8 mouse cellular contexts compared by ENCODE assay signal in the genomic region with DNA sequence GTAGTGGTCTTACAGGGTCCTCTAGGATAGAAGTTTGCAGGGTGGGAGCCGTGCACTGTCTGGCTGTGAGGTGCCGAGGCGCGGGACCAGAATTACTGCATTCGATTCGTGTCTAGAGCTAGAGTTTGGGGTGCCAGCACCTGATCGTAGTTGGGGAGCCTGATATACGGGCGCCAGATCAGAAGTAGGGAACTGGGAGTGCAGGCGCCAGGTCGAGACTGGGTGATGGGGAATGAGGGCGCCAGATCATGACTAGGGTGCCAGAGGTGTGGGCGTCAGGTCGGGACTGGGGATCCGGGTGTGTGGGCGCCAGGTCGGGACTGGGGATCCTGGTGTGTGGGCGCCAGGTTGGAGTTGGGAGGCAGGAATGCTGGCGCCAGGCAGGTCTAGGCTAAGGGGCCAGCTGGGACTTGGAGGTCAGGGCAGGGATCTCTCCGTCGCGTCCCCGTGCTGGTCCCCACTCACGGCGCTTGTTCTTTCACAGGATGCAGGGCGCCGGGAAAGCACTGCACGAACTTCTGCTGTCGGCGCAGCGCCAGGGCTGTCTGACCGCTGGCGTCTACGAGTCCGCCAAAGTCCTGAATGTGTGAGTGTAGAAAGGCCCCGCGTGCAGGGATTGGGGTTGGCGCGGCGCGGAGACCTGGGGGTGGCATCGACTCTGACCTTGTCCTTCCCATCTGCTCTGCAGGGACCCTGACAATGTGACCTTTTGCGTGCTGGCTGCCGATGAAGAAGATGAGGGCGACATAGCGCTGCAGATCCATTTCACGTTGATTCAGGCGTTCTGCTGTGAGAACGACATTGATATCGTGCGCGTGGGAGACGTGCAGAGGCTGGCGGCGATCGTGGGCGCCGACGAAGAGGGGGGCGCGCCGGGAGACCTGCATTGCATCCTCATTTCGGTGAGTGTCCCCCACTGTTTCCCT. TPM values are rescaled to one million over a fixed set of nuclear protein-coding genes. Genes with fewer than 3 reads are reported as not detected.
DNase-seq lines count a peak whose midpoint lies in the region; ATAC-seq and TF ChIP-seq lines count a peak whose summit lies in the region.

No protein-coding gene starts in this region.

- peak overlapping the region; percentile 94 for H3K27ac ChIP-seq in MEL (ENCODE audit: control insufficient read depth, low read depth, low read length)
- H3K27ac ChIP-seq in hindbrain, embryonic 12.5 days: peak overlapping the region; percentile 94

- ATAC-seq in hindbrain, embryonic 12.5 days (ENCODE audit: low FRiP score): peak; percentile 29

- peak overlapping the region; percentile 62 to 71 for H3K4me3 ChIP-seq in MEL (ENCODE audit: control insufficient read depth in 1 of 2, insufficient read depth in 1 of 2, low read depth in 2 of 2, low read length in 2 of 2)
- peak overlapping the region; percentile 61 for H3K4me3 ChIP-seq in hindbrain, embryonic 12.5 days

- TF ChIP-seq RAD21 in MEL (IDR thresholded peaks at IDR 0.05; ENCODE audit: low read depth, low read length): no peak

- no peaks in the 10 kb centered on the region for H3K9me3 ChIP-seq in MEL (replicated peaks; ENCODE audit: insufficient read depth, low read length)
- no peaks in the 10 kb centered on the region for H3K9me3 ChIP-seq in hindbrain, embryonic 12.5 days (replicated peaks)

- no peak for TF ChIP-seq CTCF in MEL (IDR thresholded peaks at IDR 0.05 in 2 of 3, conservative IDR thresholded peaks at IDR 0.05 in 1 of 3; ENCODE audit: control insufficient read depth in 1 of 3, insufficient read depth in 1 of 3, low read depth in 2 of 3, low read length in 3 of 3, poor library complexity in 1 of 3, severe bottlenecking in 1 of 3)

- peaks cover 0 to 6% of the 10 kb centered on the region in 2 experiments; a peak in 2 of 4 replicates for H3K36me3 ChIP-seq in MEL (ENCODE audit: control insufficient read depth in 1 of 2, insufficient read depth in 2 of 2, low read length in 2 of 2)
- H3K36me3 ChIP-seq in hindbrain, embryonic 12.5 days: no peaks in the 10 kb centered on the region

- H3K4me1 ChIP-seq in MEL (ENCODE audit: control insufficient read depth in 1 of 2, insufficient read depth in 2 of 2, low read length in 2 of 2): peaks cover 3 to 23% of the 10 kb centered on the region in 2 experiments
- H3K4me1 ChIP-seq in hindbrain, embryonic 12.5 days: peaks cover 44% of the 10 kb centered on the region

- H3K79me2 ChIP-seq in MEL (ENCODE audit: control insufficient read depth, insufficient read depth, low read length, poor library complexity): peaks cover 16% of the 10 kb centered on the region

- TF ChIP-seq EP300 in MEL (IDR thresholded peaks at IDR 0.05; ENCODE audit: low read depth in 1 of 2, low read length in 2 of 2): no peak

- peak; percentile 81 for DNase-seq in MEL (ENCODE audit: low read depth, low spot score)
- DNase-seq in cerebellum, adult 8-10 months: peak; percentile 68
- DNase-seq in frontal cortex, postnatal 10 days (ENCODE audit: low spot score in 2 of 2): peak; percentile 68 to 71
- peak; percentile 67 to 73 for DNase-seq in layer of hippocampus, postnatal 36 days
- DNase-seq in lung, postnatal 14 days: peak; percentile 78
- DNase-seq in retina, postnatal 1 day: peak; percentile 63
- peak; percentile 64 to 69 for DNase-seq in urinary bladder, adult 18-20 months (ENCODE audit: low spot score in 2 of 2)

- H3K9ac ChIP-seq in MEL (ENCODE audit: control insufficient read depth, low read depth, low read length, poor library complexity, severe bottlenecking): peak overlapping the region; percentile 88
- H3K9ac ChIP-seq in hindbrain, embryonic 12.5 days: peak overlapping the region; percentile 79

- no peaks in the 10 kb centered on the region for H3K27me3 ChIP-seq in MEL (ENCODE audit: control insufficient read depth in 1 of 2, insufficient read depth in 2 of 2, low read length in 2 of 2)
- peaks cover 43% of the 10 kb centered on the region for H3K27me3 ChIP-seq in hindbrain, embryonic 12.5 days

- no peak for TF ChIP-seq POLR2A in MEL (IDR thresholded peaks at IDR 0.05; ENCODE audit: control insufficient read depth in 1 of 2, insufficient read depth in 1 of 2, low read depth in 1 of 2, low read length in 2 of 2, poor library complexity in 1 of 2)

- under 1% methylated on average over 62 of the region's 63 CpGs for WGBS in hindbrain, embryonic 12.5 days

- peak overlapping the region; percentile 84 for H3K4me2 ChIP-seq in hindbrain, embryonic 12.5 days (replicated peaks)

TF ChIP-seq in MEL, 35 proteins besides CTCF, POLR2A, EP300 and RAD21:
- TF ChIP-seq UBTF (IDR thresholded peaks at IDR 0.05; ENCODE audit: borderline replicate concordance, insufficient read depth, low read depth, low read length) (0 out of 2 replicates have a peak, but pooled peaks have one; percentile 33), MAX (IDR thresholded peaks at IDR 0.05; ENCODE audit: low read length) (0 out of 2 replicates have a peak, but pooled peaks have one; percentile 38), USF1 (IDR thresholded peaks at IDR 0.05; ENCODE audit: low read depth, low read length) (no peak), POLR2AphosphoS5 (IDR thresholded peaks at IDR 0.05; ENCODE audit: borderline replicate concordance, low read depth, low read length) (peak; percentile 59; the same call in 1 of the 2 replicates)

RNA-seq across cellular contexts. Expression of a gene that starts 0.7 kb away (rescaled TPM):
- 7.2 and 9.2 TPM in 2 replicates for total RNA-seq in MEL (2012; rRNA removed)
- 10 to 100 TPM in 1 of 2 experiments, not detected in 1; 11.0 TPM for polyA plus RNA-seq in MEL (2012; ENCODE audit: insufficient read depth in 1 of 2, insufficient read length in 2 of 2, low read depth in 1 of 2, low replicate concordance in 2 of 2, missing spikeins in 1 of 2)
- polyA plus RNA-seq in hindbrain, embryonic 12.5 days (2016; fragmentation: Nextera tagmentation; extraction: Ambion mirVana): 163 and 181 TPM in 2 replicates
- 10 to 100 TPM; 19.9 to 22.3 TPM for total RNA-seq in layer of hippocampus, postnatal 36 days (2021)

RNA-seq across cellular contexts. Expression of a gene that starts 53.6 kb away (rescaled TPM):
- 6.9 and 8.2 TPM in 2 replicates for total RNA-seq in MEL (2012; rRNA removed)
- 10 to 100 TPM in 1 of 2 experiments, not detected in 1; 20.3 TPM for polyA plus RNA-seq in MEL (2012; ENCODE audit: insufficient read depth in 1 of 2, insufficient read length in 2 of 2, low read depth in 1 of 2, low replicate concordance in 2 of 2, missing spikeins in 1 of 2)
- 7.2 and 7.7 TPM in 2 replicates for polyA plus RNA-seq in hindbrain, embryonic 12.5 days (2016; fragmentation: Nextera tagmentation; extraction: Ambion mirVana)
- 100 to 1,000 TPM in 1 of 2 experiments, 10 to 100 TPM in 1; 96.5 to 108 TPM for total RNA-seq in layer of hippocampus, postnatal 36 days (2021)

Comparison
In these comparisons a context has a peak if more than half of its experiments do, and no peak if none do; other contexts are left out.
1. Peak in every context shown above with its lines: DNase-seq, ATAC-seq, H3K4me3 ChIP-seq and H3K27ac ChIP-seq.
2. RNA of a gene that starts 53.6 kb away (total RNA-seq): 96.5 to 108 TPM in layer of hippocampus, postnatal 36 days; 6.9 to 8.2 TPM in MEL; every median in the first group is over 10 times any median in the second.